Mouse (Mus musculus) spleen, postnatal 14 days (tissue): Measurements from ENCODE around the gene Dhcr7.

Experiments used
- DNase-seq, 2 experiments: peaks; one replicate each; pipeline ENCODE4 v3.0.0; 2021 to 2022; ENCODE audit warnings: low spot score in 2 of 2

Dhcr7 gene

GRCm38 (mm10) chr7:143833581-143834190 is 10.7 kb downstream of the Dhcr7 start:
- no peak for DNase-seq

- DNase-seq = no peak
These were observed 11.4 kb downstream of the Dhcr7 start for GRCm38 (mm10) chr7:143834316-143834715.

DNA sequence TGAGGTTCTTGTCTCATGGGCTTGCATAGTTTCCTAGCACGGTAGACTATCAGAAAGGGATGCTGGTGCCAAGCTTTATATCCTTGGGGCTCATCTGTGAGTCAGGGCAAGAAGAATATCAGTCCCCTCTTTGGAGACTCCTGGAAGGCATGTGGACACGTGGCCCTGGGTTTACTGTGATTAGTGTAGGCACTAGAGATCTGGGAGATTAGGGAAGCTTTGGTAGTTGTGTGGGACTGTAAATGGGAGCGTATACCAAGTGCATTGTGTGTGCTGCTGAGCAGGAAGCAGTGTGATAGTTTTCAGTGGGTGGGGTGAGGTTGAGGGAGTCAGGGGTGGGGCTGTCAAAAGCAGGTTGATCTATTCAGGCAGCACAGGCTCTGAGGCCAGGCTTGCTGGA is 12.0 kb downstream of the Dhcr7 start:
- DNase-seq = no peak

DNA sequence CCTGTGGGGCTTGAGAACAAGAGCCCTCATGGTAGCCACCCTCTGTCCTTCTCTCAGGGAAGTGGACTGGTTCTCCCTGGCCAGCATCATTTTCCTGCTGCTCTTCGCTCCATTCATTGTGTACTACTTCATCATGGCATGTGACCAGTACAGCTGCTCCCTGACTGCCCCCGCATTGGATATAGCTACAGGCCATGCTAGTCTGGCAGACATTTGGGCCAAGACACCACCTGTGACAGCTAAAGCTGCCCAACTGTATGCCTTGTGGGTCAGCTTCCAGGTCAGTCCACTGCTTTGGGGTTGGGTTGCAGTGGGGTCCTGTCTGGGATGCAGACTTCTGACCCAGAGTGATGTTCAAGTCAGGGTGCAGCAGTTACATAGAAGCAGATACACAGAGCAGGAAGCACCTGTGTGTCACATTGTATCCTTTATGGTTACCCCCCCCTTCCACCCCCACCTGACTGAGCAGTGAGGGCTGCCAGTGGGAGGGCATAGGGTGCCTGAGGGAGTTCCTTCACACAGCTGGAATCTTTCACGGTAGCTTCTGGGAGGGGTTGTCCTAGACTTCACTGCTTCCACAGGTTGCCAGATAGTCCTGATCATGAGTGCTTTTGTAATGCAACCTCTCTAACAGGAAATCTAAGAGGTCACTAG is 14.9 kb downstream of the Dhcr7 start:
- DNase-seq = no peak

DNA sequence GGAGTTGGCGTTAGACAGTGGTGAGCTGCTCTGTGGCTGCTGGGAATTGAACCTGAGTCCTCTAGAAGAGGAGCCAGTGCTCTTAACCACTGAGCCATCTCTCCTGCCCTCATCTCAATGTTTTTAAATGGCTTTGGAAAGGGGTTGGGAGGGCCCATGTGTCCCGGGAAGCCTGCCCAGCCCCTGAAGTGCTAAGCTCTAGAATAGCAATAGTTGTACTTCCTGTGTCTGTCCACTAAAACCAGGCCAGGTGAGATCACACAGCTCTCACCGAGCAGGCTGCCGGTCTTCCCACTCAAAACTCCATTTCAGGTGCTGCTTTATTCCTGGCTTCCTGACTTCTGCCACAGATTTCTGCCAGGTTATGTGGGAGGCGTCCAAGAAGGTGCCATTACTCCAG is 17.2 kb downstream of the Dhcr7 start:
- no peak for DNase-seq

DNA sequence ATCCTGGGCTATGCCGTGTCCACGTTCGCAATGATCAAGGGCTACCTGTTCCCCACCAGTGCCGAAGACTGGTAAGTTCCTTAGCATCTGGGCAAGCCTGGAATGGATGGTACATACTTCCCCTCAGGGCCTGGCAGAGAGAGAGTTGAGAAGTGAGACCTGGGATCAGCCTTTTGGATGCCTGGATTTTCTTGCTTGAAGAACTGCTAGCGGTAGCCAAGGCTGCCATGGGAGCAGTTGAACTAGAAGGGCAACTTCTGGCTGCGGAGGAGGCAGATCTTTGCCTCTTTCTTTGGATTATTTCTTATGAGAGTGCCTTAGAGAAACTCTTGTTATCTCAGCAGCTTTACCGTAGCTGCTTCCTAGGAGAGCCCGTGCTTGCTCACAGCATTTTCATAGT is 18.4 kb downstream of the Dhcr7 start:
- DNase-seq = no peak

GRCm38 (mm10) chr7:143848127-143848767 is 25.3 kb downstream of the Dhcr7 start:
- no peak for DNase-seq

GRCm38 (mm10) chr7:143848768-143849482 is 26.0 kb downstream of the Dhcr7 start:
- no peak for DNase-seq

GRCm38 (mm10) chr7:143866538-143866937 is 43.6 kb downstream of the Dhcr7 start, which contains the start of gene Gm498:
Gene Gm498 (plus strand): TSS chr7:143866838.
- DNase-seq = no peak

DNA sequence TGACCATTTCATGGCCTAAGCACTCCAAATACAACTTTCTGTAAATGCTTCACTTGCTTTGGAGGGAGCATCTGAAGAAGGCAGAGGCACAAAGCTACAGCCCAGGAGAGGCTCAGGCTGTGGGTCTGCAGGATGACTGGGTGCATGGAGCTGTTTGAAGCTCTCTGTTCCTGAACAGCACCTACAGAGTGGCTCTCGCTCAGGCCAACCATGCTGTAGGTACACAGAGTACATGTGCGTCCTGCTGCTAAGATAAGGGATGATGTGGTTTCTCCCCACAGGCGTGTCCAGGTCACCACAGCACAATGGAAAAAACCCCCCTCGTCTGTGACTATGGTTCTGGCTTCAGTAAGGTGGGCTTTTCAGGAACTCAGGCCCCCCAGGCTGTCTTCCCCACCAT is 45.9 kb downstream of the Dhcr7 start:
- DNase-seq = no peak

GRCm38 (mm10) chr7:143883717-143884116 is 60.8 kb downstream of the Dhcr7 start:
- DNase-seq = no peak

GRCm38 (mm10) chr7:143891146-143891545 is 68.2 kb downstream of the Dhcr7 start:
- DNase-seq = no peak

DNA sequence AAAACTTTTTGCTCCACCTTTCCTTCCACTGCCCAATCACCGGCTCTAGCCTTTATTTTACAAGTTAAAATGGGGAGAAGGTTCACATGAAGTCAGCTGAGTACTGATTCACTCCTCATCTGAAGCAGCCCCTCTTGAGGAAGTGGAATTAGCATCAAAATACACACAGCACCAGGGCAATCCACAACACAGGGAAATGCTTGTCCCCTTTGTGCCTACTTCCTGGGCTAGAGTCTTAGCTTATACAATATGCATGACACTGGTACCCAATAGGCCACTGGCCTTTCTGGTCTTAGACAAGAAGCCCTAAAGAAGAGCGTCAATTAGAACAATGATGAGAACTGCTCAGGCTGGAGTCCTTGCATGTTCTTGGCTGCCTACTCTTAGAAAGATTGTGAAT is 69.4 kb downstream of the Dhcr7 start:
- no peak for DNase-seq
